Mouse (Mus musculus) forelimb bud, embryonic 11.5 days (tissue): ENCODE results near the gene Ak7.

Source experiments
- DNase-seq: peaks from one replicate; pipeline ENCODE4 v3.0.0-alpha.2; 2012; ENCODE audit warnings: low read depth, low spot score

Ak7 gene

GRCm38 (mm10) chr12:105705799-105706487 lies at the start of gene Ak7:
TSS of gene Ak7 (plus strand) at chr12:105705976.
- peak; percentile 53 for DNase-seq

DNA sequence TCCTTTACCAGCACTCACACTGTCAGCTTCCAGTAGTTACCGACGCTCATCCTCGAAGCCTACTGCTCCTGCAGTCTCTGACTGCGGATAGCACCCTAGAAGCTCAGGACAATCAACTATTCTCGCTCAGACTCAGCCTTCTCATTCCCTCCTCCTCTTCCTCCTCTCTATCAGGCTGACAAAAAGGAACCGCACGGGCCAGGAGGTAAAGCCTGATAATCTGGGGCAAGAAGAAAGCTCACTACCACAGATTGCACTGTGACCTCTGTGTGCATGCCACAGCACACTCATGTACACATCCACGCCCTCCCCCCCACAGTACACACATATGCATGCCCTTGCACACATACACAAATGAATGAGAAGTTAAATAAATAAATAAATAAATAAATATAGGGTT lies 29.5 kb upstream of the Ak7 start:
- no peak for DNase-seq

GRCm38 (mm10) chr12:105678211-105678610 lies 27.6 kb upstream of the Ak7 start:
- no peak for DNase-seq

- DNase-seq, result no peak
These were observed 27.0 kb upstream of the Ak7 start for GRCm38 (mm10) chr12:105678762-105679161.

- peak; percentile 58 for DNase-seq
These were observed 21.6 kb upstream of the Ak7 start, which contains the start of gene Gskip for GRCm38 (mm10) chr12:105683933-105684901. TSS of gene Gskip (plus strand) at chr12:105684829.

- DNase-seq, result peak; percentile 97
These were observed 20.6 kb upstream of the Ak7 start, which contains the start of gene Atg2b for GRCm38 (mm10) chr12:105685001-105685691. TSS of gene Atg2b (minus strand) at chr12:105685211.

DNA sequence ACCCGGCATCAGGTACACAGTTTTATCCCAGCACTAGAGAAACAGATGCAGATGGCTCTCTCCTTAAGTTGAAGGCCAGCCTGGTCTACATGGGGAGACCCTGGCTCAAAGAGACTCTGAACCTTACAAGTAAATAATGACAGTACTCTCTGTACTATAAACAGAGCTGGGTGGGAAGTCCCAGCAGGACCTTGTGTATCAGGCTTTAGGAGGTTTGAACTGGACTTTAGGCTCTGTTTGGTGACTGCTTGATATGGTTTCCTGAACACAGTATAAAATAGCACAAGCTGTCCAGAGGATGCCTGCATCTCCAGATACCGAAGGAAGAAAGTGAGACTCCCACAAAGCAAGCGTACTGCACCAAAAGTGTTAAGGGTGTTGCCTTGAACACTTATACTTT lies 19.0 kb upstream of the Ak7 start:
- no peak for DNase-seq

- no peak for DNase-seq
These were observed 18.4 kb upstream of the Ak7 start for GRCm38 (mm10) chr12:105687416-105687815.

DNA sequence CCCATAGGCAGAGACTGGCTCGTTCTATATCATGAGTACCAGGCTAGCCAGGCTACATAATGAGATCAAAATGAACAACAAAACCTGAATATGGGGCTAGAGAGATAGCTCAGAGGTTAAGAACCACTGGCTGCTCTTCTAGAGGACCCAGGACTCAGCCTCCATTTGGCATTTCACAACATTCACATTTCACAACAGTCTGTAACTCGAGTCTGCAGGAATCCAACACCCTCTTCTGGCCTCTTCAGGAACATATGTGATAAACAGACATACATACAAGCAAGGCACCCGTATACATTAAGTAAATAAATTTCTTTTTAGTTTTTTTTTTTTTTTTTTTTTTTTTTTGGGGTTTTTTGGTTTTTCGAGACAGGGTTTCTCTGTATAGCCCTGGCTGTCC lies 17.2 kb upstream of the Ak7 start:
- no peak for DNase-seq

GRCm38 (mm10) chr12:105689435-105689834 lies 16.3 kb upstream of the Ak7 start:
- DNase-seq, result no peak

GRCm38 (mm10) chr12:105694021-105694420 lies 11.8 kb upstream of the Ak7 start:
- DNase-seq, result no peak

- DNase-seq, result no peak
These were observed 9.9 kb upstream of the Ak7 start for GRCm38 (mm10) chr12:105695848-105696247.

- DNase-seq, result no peak
These were observed 8.5 kb upstream of the Ak7 start for GRCm38 (mm10) chr12:105697104-105697780.

- no peak for DNase-seq
These were observed 5.3 kb upstream of the Ak7 start for GRCm38 (mm10) chr12:105700433-105700832.

DNA sequence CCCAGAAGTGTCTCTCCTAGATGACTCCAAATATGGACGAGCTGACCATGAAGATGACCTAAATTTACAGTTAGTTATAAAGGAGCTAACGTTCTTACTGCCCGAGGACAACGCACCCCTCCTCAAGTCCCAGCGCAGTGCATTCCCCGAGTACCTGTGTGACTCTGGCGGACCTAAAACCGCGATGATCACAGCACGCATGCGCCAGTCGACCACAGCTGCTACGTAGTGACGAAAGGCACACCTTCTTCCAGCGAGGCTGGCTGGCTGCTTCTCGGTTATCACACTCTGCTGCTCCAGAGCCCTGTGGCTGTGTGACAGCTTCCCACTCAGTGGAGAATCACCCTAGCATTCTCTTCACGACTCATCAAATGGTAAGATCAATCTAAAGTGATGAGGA lies 12.8 kb downstream of the Ak7 start:
- DNase-seq, result no peak

GRCm38 (mm10) chr12:105720196-105720595 lies 14.4 kb downstream of the Ak7 start:
- DNase-seq, result no peak

GRCm38 (mm10) chr12:105721452-105722132 lies 15.8 kb downstream of the Ak7 start:
- DNase-seq, result no peak

- peak; percentile 75 for DNase-seq
These were observed 16.9 kb downstream of the Ak7 start for GRCm38 (mm10) chr12:105722657-105723056.

GRCm38 (mm10) chr12:105724616-105725015 lies 18.8 kb downstream of the Ak7 start:
- DNase-seq, result no peak

- DNase-seq, result no peak
These were observed 20.0 kb downstream of the Ak7 start for GRCm38 (mm10) chr12:105725736-105726135.

DNA sequence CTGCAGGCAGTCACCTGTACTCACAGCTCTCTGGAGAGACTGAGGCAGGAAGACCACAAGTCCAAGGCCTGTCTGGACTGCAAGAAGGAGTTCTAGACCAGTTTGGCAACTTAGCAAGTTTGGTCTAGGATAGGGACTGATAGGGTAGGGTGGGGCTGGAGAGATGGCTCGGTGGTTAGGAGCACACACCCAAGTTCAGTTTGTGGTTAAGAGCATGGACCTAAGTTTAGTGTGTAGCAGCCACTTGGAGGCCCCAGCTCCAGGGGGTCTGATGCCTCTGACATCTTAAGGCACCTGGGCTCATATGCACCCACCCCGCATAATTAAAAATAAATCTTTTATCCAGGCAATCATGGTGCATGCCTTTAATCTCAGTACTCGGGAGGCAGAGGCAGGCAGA lies 21.5 kb downstream of the Ak7 start:
- DNase-seq, result no peak
